Mouse (Mus musculus): Measurements from ENCODE around the gene Hsph1. TPM values are rescaled to one million over a fixed set of nuclear protein-coding genes. Genes with fewer than 3 reads are reported as not detected.
A peak's percentile ranks its signal among the peaks of the same experiment; 100 is the strongest.

Gene Hsph1
- polyA plus RNA-seq, 1 experiment from 2014 or later, result 45.2 TPM

GRCm38 (mm10) chr5:149641277-149641892 is 5.2 kb upstream of the Hsph1 start:
- H3K27me3 ChIP-seq, result no peaks in the 10 kb centered on the region
- no peak overlapping the region; the same call in 1 of the 2 replicates for H3K9ac ChIP-seq
- H3K4me1 ChIP-seq (replicated peaks), result peaks cover 35% of the 10 kb centered on the region
- ATAC-seq (ENCODE audit: low read depth) (peak; percentile 52), DNase-seq (peak; percentile 67)
- 67% methylated on average over 8 of the region's 8 CpGs for WGBS (ENCODE audit: insufficient replicate concordance)
- H3K36me3 ChIP-seq, result no peaks in the 10 kb centered on the region
- no peaks in the 10 kb centered on the region for H3K9me3 ChIP-seq (replicated peaks)
- peak overlapping the region; percentile 22 for H3K4me3 ChIP-seq (replicated peaks)
- peak overlapping the region; percentile 34; the same call in 1 of the 2 replicates for H3K27ac ChIP-seq
- H3K4me2 ChIP-seq, result peak overlapping the region; percentile 29

- Histone ChIP-seq H3K4me3 (replicated peaks) (peak overlapping the region; percentile 92), H3K27ac (peak overlapping the region; percentile 45; the same call in 1 of the 2 replicates), H3K4me1 (replicated peaks) (peaks cover 47% of the 10 kb centered on the region), H3K9me3 (replicated peaks) (no peaks in the 10 kb centered on the region), H3K36me3 (peaks cover 17% of the 10 kb centered on the region), H3K9ac (peak overlapping the region; percentile 65), H3K4me2 (peak overlapping the region; percentile 96), H3K27me3 (no peaks in the 10 kb centered on the region)
- no peak for DNase-seq
- 59% methylated on average over 8 of the region's 8 CpGs for WGBS (ENCODE audit: insufficient replicate concordance)
- ATAC-seq (ENCODE audit: low read depth), result no peak
These were observed 1.1 kb upstream of the Hsph1 start for GRCm38 (mm10) chr5:149637306-149637705.

GRCm38 (mm10) chr5:149635556-149635955 is 620 bp downstream of the Hsph1 start:
- peak overlapping the region; percentile 88 for H3K9ac ChIP-seq
- H3K4me2 ChIP-seq, result peak overlapping the region; percentile 96
- H3K4me3 ChIP-seq (replicated peaks), result peak overlapping the region; percentile 92
- no peak for DNase-seq
- no peaks in the 10 kb centered on the region for H3K9me3 ChIP-seq (replicated peaks)
- no peak for ATAC-seq (ENCODE audit: low read depth)
- H3K4me1 ChIP-seq (replicated peaks), result peaks cover 34% of the 10 kb centered on the region
- peak overlapping the region; percentile 84 for H3K27ac ChIP-seq
- no peaks in the 10 kb centered on the region for H3K27me3 ChIP-seq
- peaks cover 34% of the 10 kb centered on the region for H3K36me3 ChIP-seq
- WGBS (ENCODE audit: insufficient replicate concordance), result under 1% methylated on average over 24 of the region's 24 CpGs

GRCm38 (mm10) chr5:149634409-149635035 is 1.7 kb downstream of the Hsph1 start:
- no peak for ATAC-seq (ENCODE audit: low read depth)
- 60% methylated on average over 11 of the region's 11 CpGs for WGBS (ENCODE audit: insufficient replicate concordance)
- Histone ChIP-seq H3K4me3 (replicated peaks) (peak overlapping the region; percentile 92), H3K4me2 (peak overlapping the region; percentile 96), H3K9ac (peak overlapping the region; percentile 88), H3K36me3 (peaks cover 45% of the 10 kb centered on the region), H3K27me3 (no peaks in the 10 kb centered on the region), H3K27ac (peak overlapping the region; percentile 10; the same call in 1 of the 2 replicates), H3K9me3 (replicated peaks) (no peaks in the 10 kb centered on the region), H3K4me1 (replicated peaks) (peaks cover 34% of the 10 kb centered on the region)
- DNase-seq, result no peak

GRCm38 (mm10) chr5:149625547-149625946 is 10.6 kb downstream of the Hsph1 start:
- H3K9ac ChIP-seq, result no peak overlapping the region
- no peak overlapping the region for H3K4me2 ChIP-seq
- 76% methylated on average over 3 of the region's 3 CpGs for WGBS (ENCODE audit: insufficient replicate concordance)
- DNase-seq (no peak), ATAC-seq (ENCODE audit: low read depth) (no peak)
- H3K4me1 ChIP-seq (replicated peaks), result peaks cover 24% of the 10 kb centered on the region
- H3K9me3 ChIP-seq (replicated peaks), result no peaks in the 10 kb centered on the region
- H3K27ac ChIP-seq, result no peak overlapping the region; the same call in 1 of the 2 replicates
- no peaks in the 10 kb centered on the region for H3K27me3 ChIP-seq
- no peak overlapping the region for H3K4me3 ChIP-seq (replicated peaks)
- H3K36me3 ChIP-seq, result peaks cover 94% of the 10 kb centered on the region

- H3K9ac ChIP-seq, result peak overlapping the region; percentile 41
- peaks cover 94% of the 10 kb centered on the region for H3K36me3 ChIP-seq
- H3K9me3 ChIP-seq (replicated peaks), result no peaks in the 10 kb centered on the region
- no peaks in the 10 kb centered on the region for H3K27me3 ChIP-seq
- ATAC-seq (ENCODE audit: low read depth) (peak; percentile 94), DNase-seq (peak; percentile 59)
- peak overlapping the region; percentile 92 for H3K27ac ChIP-seq
- peak overlapping the region; percentile 35 for H3K4me2 ChIP-seq
- H3K4me3 ChIP-seq (replicated peaks), result peak overlapping the region; percentile 5; the same call in 1 of the 2 replicates
- 27% methylated on average over 8 of the region's 8 CpGs for WGBS (ENCODE audit: insufficient replicate concordance)
- H3K4me1 ChIP-seq (replicated peaks), result peaks cover 24% of the 10 kb centered on the region
These were observed 12.1 kb downstream of the Hsph1 start for GRCm38 (mm10) chr5:149623815-149624675.

GRCm38 (mm10) chr5:149622644-149623043 is 13.5 kb downstream of the Hsph1 start:
- peaks cover 24% of the 10 kb centered on the region for H3K4me1 ChIP-seq (replicated peaks)
- DNase-seq, result no peak

GRCm38 (mm10) chr5:149622152-149622551 is 14.0 kb downstream of the Hsph1 start:
- Histone ChIP-seq H3K4me3 (replicated peaks) (no peak overlapping the region), H3K27ac (no peak overlapping the region), H3K36me3 (peaks cover 95% of the 10 kb centered on the region), H3K4me2 (no peak overlapping the region), H3K9ac (no peak overlapping the region), H3K4me1 (replicated peaks) (peaks cover 24% of the 10 kb centered on the region), H3K9me3 (replicated peaks) (no peaks in the 10 kb centered on the region), H3K27me3 (no peaks in the 10 kb centered on the region)
- DNase-seq, result no peak
- no peak for ATAC-seq (ENCODE audit: low read depth)
- WGBS (ENCODE audit: insufficient replicate concordance), result 81% methylated on average over 7 of the region's 7 CpGs

More at GRCm38 (mm10) chr5:149622644-149623043, 13.5 kb downstream of the Hsph1 start:
- Histone ChIP-seq H3K36me3 (peaks cover 95% of the 10 kb centered on the region), H3K4me3 (replicated peaks) (no peak overlapping the region), H3K27me3 (no peaks in the 10 kb centered on the region), H3K4me2 (no peak overlapping the region), H3K9ac (no peak overlapping the region), H3K27ac (no peak overlapping the region), H3K9me3 (replicated peaks) (no peaks in the 10 kb centered on the region)
- 68% methylated on average over 6 of the region's 6 CpGs for WGBS (ENCODE audit: insufficient replicate concordance)
- ATAC-seq (ENCODE audit: low read depth), result no peak

- H3K27ac ChIP-seq, result no peak overlapping the region
- DNase-seq, result no peak
- no peak overlapping the region for H3K9ac ChIP-seq
- H3K4me2 ChIP-seq, result no peak overlapping the region
- ATAC-seq (ENCODE audit: low read depth), result no peak
- WGBS (ENCODE audit: insufficient replicate concordance), result 80% methylated on average over 6 of the region's 6 CpGs
- H3K4me3 ChIP-seq (replicated peaks), result no peak overlapping the region
- peaks cover 75% of the 10 kb centered on the region for H3K36me3 ChIP-seq
- no peaks in the 10 kb centered on the region for H3K27me3 ChIP-seq
- no peaks in the 10 kb centered on the region; the same call in 1 of the 2 replicates for H3K4me1 ChIP-seq (replicated peaks)
- no peaks in the 10 kb centered on the region for H3K9me3 ChIP-seq (replicated peaks)
These were observed 18.3 kb downstream of the Hsph1 start for GRCm38 (mm10) chr5:149617776-149618425.

- Histone ChIP-seq H3K9ac (no peak overlapping the region), H3K4me2 (no peak overlapping the region), H3K27ac (no peak overlapping the region), H3K9me3 (replicated peaks) (no peaks in the 10 kb centered on the region), H3K27me3 (no peaks in the 10 kb centered on the region), H3K36me3 (peaks cover 64% of the 10 kb centered on the region), H3K4me3 (replicated peaks) (no peak overlapping the region), H3K4me1 (replicated peaks) (no peaks in the 10 kb centered on the region)
- DNase-seq, result no peak
- no peak for ATAC-seq (ENCODE audit: low read depth)
- WGBS (ENCODE audit: insufficient replicate concordance), result 85% methylated on average over 10 of the region's 10 CpGs
These were observed 19.4 kb downstream of the Hsph1 start for GRCm38 (mm10) chr5:149616817-149617216.

- Histone ChIP-seq H3K4me2 (no peak overlapping the region), H3K9me3 (replicated peaks) (no peaks in the 10 kb centered on the region), H3K9ac (no peak overlapping the region), H3K36me3 (peaks cover 58% of the 10 kb centered on the region), H3K27me3 (no peaks in the 10 kb centered on the region), H3K4me1 (replicated peaks) (no peaks in the 10 kb centered on the region), H3K4me3 (replicated peaks) (no peak overlapping the region), H3K27ac (no peak overlapping the region)
- 70% methylated on average over 1 of the region's 1 CpGs for WGBS (ENCODE audit: insufficient replicate concordance)
- ATAC-seq (ENCODE audit: low read depth) (no peak), DNase-seq (no peak)
These were observed 20.0 kb downstream of the Hsph1 start for GRCm38 (mm10) chr5:149616138-149616537.
